Mouse (Mus musculus) neural tube, embryonic 12.5 days (tissue): Measurements from ENCODE around the gene Nubpl. TPM values are rescaled to one million over a fixed set of nuclear protein-coding genes. Genes with fewer than 3 reads are reported as not detected.
"Not testable (repeated sequence)": the region's sequence is repeated elsewhere in the genome, so short reads cannot be mapped to it uniquely, and the experiment has no call there.

Experiments used
- ATAC-seq: fragments of 200-750 bp; cut with Nextera tagmentation; 2 replicates; pipeline ENCODE4 v1.8.0; 2017; ENCODE audit warnings: low read depth, mild to moderate bottlenecking, moderate TSS enrichment, moderate library complexity; ENCODE audit not compliant: low FRiP score
- H3K27ac ChIP-seq: fragments of 300-500 bp; sonication (generic); 2 replicates; pipeline ENCODE4 v1.5.1; 2016
- H3K27me3 ChIP-seq: fragments of 300-500 bp; sonication (generic); replicated peaks from 2 replicates; pipeline ENCODE4 v1.6.1; 2016; ENCODE audit warnings: mild to moderate bottlenecking
- H3K36me3 ChIP-seq: fragments of 300-500 bp; sonication (generic); 2 replicates; pipeline ENCODE4 v1.6.1; 2016; ENCODE audit warnings: mild to moderate bottlenecking
- H3K4me1 ChIP-seq: fragments of 300-500 bp; sonication (generic); 2 replicates; pipeline ENCODE4 v1.6.1; 2016
- H3K4me2 ChIP-seq: fragments of 300-500 bp; sonication (generic); replicated peaks from 2 replicates; pipeline ENCODE4 v1.6.1; 2016; ENCODE audit warnings: mild to moderate bottlenecking
- H3K4me3 ChIP-seq: fragments of 300-500 bp; sonication (generic); 2 replicates; pipeline ENCODE4 v1.5.1; 2016
- H3K9ac ChIP-seq: fragments of 300-500 bp; sonication (generic); 2 replicates; pipeline ENCODE4 v1.6.1; 2016; ENCODE audit warnings: mild to moderate bottlenecking
- H3K9me3 ChIP-seq: fragments of 300-500 bp; sonication (generic); 2 replicates; pipeline ENCODE4 v1.6.1; 2016; ENCODE audit warnings: mild to moderate bottlenecking
- whole genome bisulfite sequencing: fragments of 180-500 bp; shearing (Covaris S2); methylation state at CpG from one replicate; pipeline ENCODE4 v1.1.7; 2016; 5-methylcytosine and 5-hydroxymethylcytosine counted together
- polyA plus RNA-seq: library from polyadenylated mRNA; unstranded; fragments of >200 nt; fragmentation: Nextera tagmentation; extraction: Ambion mirVana; gene quantifications from 2 replicates; pipeline ENCODE4 v1.2.1, GENCODE M21; 2016

The Nubpl gene
- polyA plus RNA-seq, 1 experiment from 2014 or later: 8.8 TPM

DNA sequence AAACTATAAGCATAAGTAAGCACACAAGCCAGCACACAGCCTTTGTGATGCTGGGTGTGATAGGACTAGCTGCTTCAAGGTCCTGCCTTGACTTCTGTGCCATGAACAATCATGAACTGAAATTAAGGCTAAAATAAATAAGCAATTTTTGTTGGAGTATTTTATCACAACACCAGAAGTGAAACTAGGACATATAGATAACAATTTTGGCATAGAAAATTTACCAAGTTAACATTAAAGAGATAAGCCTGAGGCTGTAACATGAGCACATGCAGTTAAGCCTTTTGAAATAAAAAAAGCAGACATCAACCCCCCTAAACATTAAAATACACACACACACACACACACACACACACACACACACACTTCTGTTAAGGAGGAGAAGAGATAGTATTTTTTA lies 66.9 kb downstream of the Nubpl start:
- H3K4me2 ChIP-seq: no peak overlapping the region
- H3K27me3 ChIP-seq: no peaks in the 10 kb centered on the region
- H3K9me3 ChIP-seq: no peaks in the 10 kb centered on the region; the same call in 1 of the 2 replicates
- H3K9ac ChIP-seq: no peak overlapping the region
- no peaks in the 10 kb centered on the region for H3K36me3 ChIP-seq
- no peak overlapping the region for H3K4me3 ChIP-seq
- no peaks in the 10 kb centered on the region for H3K4me1 ChIP-seq
- H3K27ac ChIP-seq: no peak overlapping the region
- no peak for ATAC-seq

DNA sequence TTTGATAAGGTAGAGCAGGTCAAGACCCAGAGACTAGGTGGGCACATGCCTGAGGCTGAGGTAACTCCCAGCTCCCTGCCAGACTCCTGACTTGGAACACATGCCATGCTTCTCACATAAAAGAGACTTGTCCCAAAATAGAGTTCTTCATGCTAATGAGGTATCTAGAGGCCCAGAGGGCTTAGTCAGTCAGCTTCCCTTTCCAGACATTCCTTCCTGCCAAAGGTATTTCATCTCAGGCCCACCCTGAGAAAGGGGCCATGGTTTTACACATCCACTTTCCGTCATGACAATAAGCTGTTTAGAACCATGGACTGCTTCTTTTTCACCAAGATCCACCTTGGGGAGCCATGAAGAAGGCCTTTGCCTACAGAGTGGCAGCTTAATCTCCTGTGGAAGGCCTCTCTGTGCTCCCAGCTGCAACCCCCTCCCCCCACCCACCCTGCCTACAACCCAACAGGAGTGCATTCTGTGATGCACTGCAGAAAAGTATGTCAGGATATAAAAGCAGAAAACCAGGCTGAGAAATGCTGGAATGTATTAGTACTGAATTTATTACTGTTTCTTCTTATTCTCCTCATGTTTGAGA lies 88.8 kb downstream of the Nubpl start:
- Histone ChIP-seq H3K4me1 (peaks cover 4% of the 10 kb centered on the region), H3K9me3 (no peaks in the 10 kb centered on the region), H3K4me2 (no peak overlapping the region), H3K9ac (no peak overlapping the region), H3K36me3 (no peaks in the 10 kb centered on the region), H3K4me3 (no peak overlapping the region), H3K27me3 (no peaks in the 10 kb centered on the region), H3K27ac (no peak overlapping the region)
- no peak for ATAC-seq
- 65% methylated on average over 1 of the region's 1 CpGs for WGBS

DNA sequence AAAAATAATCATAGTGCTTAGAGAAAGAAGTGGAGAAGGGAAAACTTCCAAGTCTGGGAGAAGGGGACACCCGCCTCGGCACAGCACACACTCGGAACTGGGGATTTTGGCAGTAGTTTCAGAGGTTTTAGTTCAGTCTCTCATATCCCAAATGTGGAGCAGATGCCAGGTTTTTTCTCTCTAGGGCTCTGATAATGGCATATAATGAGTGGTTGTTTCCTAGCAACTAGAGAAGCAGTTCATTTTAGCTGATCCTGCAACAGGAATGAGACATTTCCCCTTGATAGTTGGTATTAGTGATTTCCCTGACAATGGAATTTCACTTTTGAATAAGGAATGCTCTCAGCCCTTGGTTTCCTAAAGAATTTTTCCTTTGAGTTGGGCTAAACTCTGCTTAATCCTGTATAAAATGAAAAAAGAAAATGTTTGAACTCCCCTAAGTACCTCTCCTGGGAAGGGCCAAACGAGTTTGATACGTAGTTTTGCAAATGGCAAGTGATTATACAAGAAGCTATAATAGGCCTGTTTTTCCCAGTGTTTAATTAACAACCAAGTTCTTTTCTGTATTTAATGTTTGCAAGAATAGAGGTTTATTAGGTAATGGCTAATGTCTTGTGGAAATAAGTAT lies 89.5 kb downstream of the Nubpl start:
- no peak overlapping the region for H3K9ac ChIP-seq
- no peak for ATAC-seq
- no peak overlapping the region for H3K4me2 ChIP-seq
- no peaks in the 10 kb centered on the region for H3K36me3 ChIP-seq
- no peaks in the 10 kb centered on the region for H3K27me3 ChIP-seq
- no peaks in the 10 kb centered on the region for H3K9me3 ChIP-seq
- WGBS: 66% methylated on average over 5 of the region's 5 CpGs
- H3K27ac ChIP-seq: no peak overlapping the region
- no peak overlapping the region for H3K4me3 ChIP-seq
- H3K4me1 ChIP-seq: peaks cover 4% of the 10 kb centered on the region

DNA sequence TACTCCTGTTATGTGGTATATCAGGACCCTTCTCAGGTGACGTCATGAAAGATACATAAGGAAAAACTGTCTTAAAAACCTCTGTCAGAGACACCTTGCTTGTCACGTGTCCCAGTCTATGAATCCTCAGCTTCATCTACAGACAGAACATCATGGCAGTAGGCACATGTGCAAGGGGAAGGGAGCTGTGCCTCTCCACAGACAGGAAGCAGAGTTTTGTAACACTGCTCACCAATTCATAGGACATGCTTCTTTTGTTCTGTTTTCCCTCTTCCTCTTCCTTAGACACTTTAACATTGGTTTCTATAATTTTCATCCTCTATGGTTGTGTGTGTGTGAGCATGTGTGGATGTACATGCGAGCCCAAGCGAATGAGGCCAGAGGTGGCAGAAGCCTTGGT lies 100.9 kb downstream of the Nubpl start:
- Histone ChIP-seq H3K9ac (no peak overlapping the region), H3K4me1 (no peaks in the 10 kb centered on the region), H3K4me2 (no peak overlapping the region), H3K36me3 (no peaks in the 10 kb centered on the region), H3K27ac (no peak overlapping the region), H3K9me3 (no peaks in the 10 kb centered on the region), H3K4me3 (no peak overlapping the region), H3K27me3 (no peaks in the 10 kb centered on the region)
- no peak for ATAC-seq
- WGBS: 85% methylated on average over 4 of the region's 4 CpGs

DNA sequence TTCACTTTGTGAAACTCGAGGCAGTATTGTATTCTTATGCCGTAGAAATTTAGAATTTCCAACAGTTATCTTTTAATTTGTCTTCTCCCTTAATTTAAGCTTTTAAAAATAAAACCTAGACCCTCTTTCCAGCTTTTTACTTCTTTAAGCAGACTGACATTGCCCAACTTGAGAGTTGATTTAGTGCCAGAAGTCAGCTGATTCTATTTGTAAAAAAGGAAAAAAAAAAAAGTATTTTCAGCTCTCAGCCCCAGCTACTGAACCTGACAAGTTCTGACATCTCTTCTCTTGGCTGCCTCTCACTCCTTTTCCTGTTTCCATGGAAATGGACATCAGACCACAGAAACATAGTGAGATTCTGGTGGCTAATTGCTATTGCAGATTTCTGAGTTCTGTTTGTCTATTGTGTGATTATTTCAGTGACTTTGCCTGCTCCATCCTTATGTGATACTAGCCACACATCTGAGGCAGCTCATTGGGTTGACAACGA lies 111.6 kb downstream of the Nubpl start:
- Histone ChIP-seq H3K27me3 (no peaks in the 10 kb centered on the region), H3K36me3 (no peaks in the 10 kb centered on the region), H3K4me1 (no peaks in the 10 kb centered on the region), H3K4me2 (no peak overlapping the region), H3K4me3 (no peak overlapping the region), H3K27ac (no peak overlapping the region), H3K9ac (no peak overlapping the region), H3K9me3 (no peaks in the 10 kb centered on the region)
- ATAC-seq: no peak
- 90% methylated on average over 3 of the region's 3 CpGs for WGBS

DNA sequence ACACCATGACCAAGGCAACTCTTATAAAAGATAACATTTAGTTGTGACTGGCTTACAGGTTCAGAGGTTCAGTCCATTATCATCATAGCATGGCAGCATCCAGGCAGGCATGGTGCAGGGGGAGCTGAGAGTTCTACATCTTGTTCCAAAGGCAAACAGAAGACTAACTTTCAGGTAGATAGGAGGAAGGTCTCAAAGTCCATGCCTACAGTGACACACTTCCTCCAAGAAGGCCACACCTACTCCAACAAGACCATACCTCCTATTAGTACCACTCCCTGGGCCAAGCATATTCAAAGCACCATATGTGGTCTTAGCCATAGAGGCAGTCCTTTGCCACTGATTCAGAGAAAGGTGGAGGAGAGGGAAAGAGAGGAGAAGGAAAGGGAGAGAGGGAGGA lies 113.6 kb downstream of the Nubpl start:
- H3K4me1 ChIP-seq: no peaks in the 10 kb centered on the region
- H3K4me3 ChIP-seq: no peak overlapping the region
- ATAC-seq: no peak
- no peak overlapping the region for H3K9ac ChIP-seq
- no peak overlapping the region for H3K27ac ChIP-seq
- no peaks in the 10 kb centered on the region for H3K27me3 ChIP-seq
- H3K9me3 ChIP-seq: no peaks in the 10 kb centered on the region
- H3K36me3 ChIP-seq: no peaks in the 10 kb centered on the region
- H3K4me2 ChIP-seq: no peak overlapping the region

DNA sequence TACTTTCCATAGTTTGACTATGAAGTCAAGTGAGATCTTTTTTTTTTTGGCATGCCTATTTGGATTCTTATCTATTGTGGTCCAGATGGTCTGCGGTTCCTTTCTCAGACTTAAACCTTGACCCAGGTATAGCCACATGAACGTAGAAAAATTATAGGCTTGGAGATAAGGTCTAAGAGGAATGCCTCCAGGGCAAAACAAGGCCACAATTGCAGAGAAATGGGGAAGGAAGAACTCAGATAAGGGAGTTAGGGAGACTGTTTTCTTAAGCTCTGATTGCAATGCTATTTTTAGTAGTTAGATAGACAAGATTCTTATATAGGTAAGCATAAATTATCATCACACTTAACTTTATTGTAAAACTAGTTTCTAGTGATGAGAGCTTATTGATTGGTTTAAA lies 117.3 kb downstream of the Nubpl start:
- Histone ChIP-seq H3K4me3 (no peak overlapping the region), H3K4me1 (no peaks in the 10 kb centered on the region), H3K9ac (no peak overlapping the region), H3K9me3 (no peaks in the 10 kb centered on the region), H3K36me3 (no peaks in the 10 kb centered on the region), H3K4me2 (no peak overlapping the region), H3K27ac (no peak overlapping the region), H3K27me3 (no peaks in the 10 kb centered on the region)
- 80% methylated on average over 2 of the region's 2 CpGs for WGBS
- ATAC-seq: no peak

DNA sequence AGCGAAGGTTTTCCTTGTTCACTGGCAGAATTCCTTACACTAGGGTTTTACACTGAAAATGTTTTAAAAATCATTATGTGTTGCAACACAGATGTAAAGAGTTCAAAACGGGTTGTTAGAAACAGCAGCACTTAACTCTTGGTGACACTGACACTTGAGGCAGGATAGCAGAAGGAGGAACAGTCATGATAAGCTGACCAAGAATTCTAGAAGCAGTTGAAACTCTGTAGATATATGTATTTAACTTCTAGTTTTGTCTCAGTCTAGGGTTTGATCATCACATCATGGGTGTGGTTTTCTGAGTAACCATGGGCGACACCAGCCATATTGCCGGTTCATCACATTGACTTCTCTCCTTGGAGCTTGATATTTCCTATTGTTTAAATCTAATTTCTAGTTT lies 127.4 kb downstream of the Nubpl start:
- no peak overlapping the region for H3K9ac ChIP-seq
- 89% methylated on average over 4 of the region's 4 CpGs for WGBS

DNA sequence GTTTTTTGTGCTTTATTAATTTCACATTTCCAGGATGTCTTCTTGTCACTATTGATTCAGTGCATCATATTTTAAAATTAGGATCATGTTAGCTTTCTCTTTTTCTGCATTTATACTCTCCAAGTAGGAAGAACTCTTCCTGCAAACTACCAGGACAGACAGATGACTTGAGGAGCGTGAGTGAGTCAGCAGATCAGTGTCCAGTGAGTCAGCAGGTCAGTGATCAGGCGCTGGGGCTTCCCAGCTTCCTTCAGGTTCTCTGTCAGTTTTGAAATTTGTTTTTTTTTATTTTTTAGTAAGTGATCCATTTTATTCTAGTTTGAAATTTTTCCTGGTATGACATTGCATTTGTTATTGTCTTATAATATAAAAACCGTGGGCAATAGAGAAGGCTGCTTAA lies 131.2 kb downstream of the Nubpl start:
- Histone ChIP-seq H3K4me1 (no peaks in the 10 kb centered on the region), H3K27ac (no peak overlapping the region), H3K9me3 (no peaks in the 10 kb centered on the region), H3K4me3 (no peak overlapping the region), H3K27me3 (no peaks in the 10 kb centered on the region), H3K4me2 (no peak overlapping the region), H3K9ac (no peak overlapping the region), H3K36me3 (no peaks in the 10 kb centered on the region)
- 92% methylated on average over 3 of the region's 3 CpGs for WGBS
- ATAC-seq: no peak

More for the DNA sequence above, 127.4 kb downstream of the Nubpl start:
- no peaks in the 10 kb centered on the region for H3K9me3 ChIP-seq
- H3K4me2 ChIP-seq: no peak overlapping the region
- ATAC-seq: no peak
- no peaks in the 10 kb centered on the region for H3K4me1 ChIP-seq
- no peak overlapping the region for H3K4me3 ChIP-seq
- no peaks in the 10 kb centered on the region for H3K27me3 ChIP-seq
- no peak overlapping the region for H3K27ac ChIP-seq
- H3K36me3 ChIP-seq: no peaks in the 10 kb centered on the region

DNA sequence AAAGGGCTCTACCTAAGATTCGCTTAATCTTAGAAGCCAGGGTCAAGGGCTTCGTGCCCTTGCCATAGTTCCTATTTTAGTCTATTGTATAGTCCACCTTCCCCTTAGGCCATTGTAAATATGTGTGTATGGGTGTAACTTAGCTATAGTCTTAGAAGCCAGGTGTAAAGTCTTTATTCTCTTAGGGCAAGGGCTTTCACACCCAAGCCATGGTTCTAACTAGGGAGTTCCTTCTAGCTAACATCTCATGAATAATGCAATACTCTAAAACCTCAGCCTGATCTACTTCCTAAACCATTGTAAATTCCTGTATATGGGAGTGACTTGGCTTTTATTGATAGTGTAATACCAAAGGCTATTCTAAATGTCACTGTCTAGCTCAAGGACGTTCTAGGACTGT lies 134.4 kb downstream of the Nubpl start:
- ATAC-seq, H3K36me3 ChIP-seq, H3K9ac ChIP-seq, H3K4me1 ChIP-seq, H3K4me2 ChIP-seq, H3K27ac ChIP-seq, H3K27me3 ChIP-seq, H3K4me3 ChIP-seq, H3K9me3 ChIP-seq: not testable (repeated sequence)
- 91% methylated on average over 3 of the region's 3 CpGs for WGBS

DNA sequence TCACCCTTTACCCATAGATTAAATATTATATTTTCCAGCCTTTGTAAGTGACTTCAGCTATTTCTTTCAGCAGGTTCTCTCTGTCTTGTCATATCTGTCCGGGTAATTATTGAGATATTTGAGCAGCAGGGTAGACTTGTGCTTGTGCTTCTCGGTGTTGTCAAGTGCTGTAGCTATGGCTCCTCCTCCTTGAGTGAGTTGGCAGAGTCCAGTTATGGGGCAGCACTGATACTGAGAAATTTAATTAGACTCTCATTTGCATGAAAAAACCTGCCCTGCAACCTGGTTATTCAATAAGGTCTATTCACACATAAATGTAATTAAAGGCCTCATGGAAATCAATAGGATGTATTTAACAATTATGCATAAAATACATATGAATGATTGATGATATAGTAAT lies 145.2 kb downstream of the Nubpl start:
- WGBS: 88% methylated on average over 2 of the region's 2 CpGs
- H3K9ac ChIP-seq: no peak overlapping the region

DNA sequence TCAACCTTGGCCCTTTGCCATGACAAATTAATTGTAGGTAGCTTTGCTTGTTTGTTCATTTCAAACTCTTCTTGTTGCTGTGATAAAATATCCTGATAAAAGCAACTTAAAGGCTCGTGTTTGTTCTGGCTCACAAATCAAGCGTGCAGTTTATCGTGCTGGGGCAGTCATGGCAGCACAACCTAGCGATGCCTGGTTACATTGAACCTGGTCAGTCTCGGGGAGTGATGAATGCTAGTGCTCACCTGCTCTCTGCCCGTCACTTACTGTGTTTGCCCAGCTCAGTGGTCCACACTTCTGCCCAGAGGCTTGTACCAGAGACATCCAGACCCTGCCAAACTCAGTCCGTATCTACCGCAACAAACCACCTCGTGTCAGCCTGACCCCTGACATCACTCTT lies 149.9 kb downstream of the Nubpl start:
- Histone ChIP-seq H3K9me3 (no peaks in the 10 kb centered on the region), H3K9ac (no peak overlapping the region), H3K4me3 (no peak overlapping the region), H3K27ac (no peak overlapping the region), H3K27me3 (no peaks in the 10 kb centered on the region), H3K36me3 (no peaks in the 10 kb centered on the region), H3K4me1 (no peaks in the 10 kb centered on the region), H3K4me2 (no peak overlapping the region)
- WGBS: 89% methylated on average over 9 of the region's 9 CpGs
- ATAC-seq: no peak

More for the DNA sequence above, 145.2 kb downstream of the Nubpl start:
- Histone ChIP-seq H3K36me3 (no peaks in the 10 kb centered on the region), H3K4me3 (no peak overlapping the region), H3K27ac (no peak overlapping the region), H3K9me3 (no peaks in the 10 kb centered on the region), H3K4me1 (no peaks in the 10 kb centered on the region), H3K4me2 (no peak overlapping the region), H3K27me3 (no peaks in the 10 kb centered on the region)
- ATAC-seq: no peak

DNA sequence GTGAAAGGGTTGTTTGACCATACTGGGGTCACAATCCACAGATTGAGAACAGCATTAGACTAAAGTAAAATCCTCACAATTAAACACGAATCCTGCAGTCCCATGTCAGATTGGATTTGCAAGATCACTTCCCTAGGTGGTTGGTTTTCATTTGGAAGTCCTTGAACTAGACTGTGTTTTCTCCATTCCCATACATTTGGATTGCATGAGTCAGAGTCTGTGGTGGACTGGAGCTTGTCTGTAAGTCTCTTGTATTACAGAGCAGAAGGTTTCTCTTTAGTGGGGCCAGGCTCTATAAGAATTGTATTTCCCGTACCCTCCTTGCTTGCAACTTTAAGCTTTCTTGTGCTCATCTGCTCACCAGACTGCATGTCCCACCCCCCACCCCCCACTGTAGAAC lies 151.0 kb downstream of the Nubpl start:
- ATAC-seq: no peak
- H3K36me3 ChIP-seq: no peaks in the 10 kb centered on the region
- 86% methylated on average over 2 of the region's 2 CpGs for WGBS
- no peaks in the 10 kb centered on the region for H3K9me3 ChIP-seq
- H3K4me1 ChIP-seq: no peaks in the 10 kb centered on the region
- no peak overlapping the region for H3K4me2 ChIP-seq
- no peak overlapping the region for H3K4me3 ChIP-seq
- H3K27ac ChIP-seq: no peak overlapping the region
- no peak overlapping the region for H3K9ac ChIP-seq
- H3K27me3 ChIP-seq: no peaks in the 10 kb centered on the region
